Mouse (Mus musculus) liver, postnatal 0 days (tissue): ENCODE data around the gene Tsg101. TPM values are rescaled to one million over a fixed set of nuclear protein-coding genes. Genes with fewer than 3 reads are reported as not detected.

Experiments used
- ATAC-seq: fragments of 200-750 bp; cut with Nextera tagmentation; 2 replicates; pipeline ENCODE4 v1.8.0; 2017; ENCODE audit warnings: mild to moderate bottlenecking, moderate library complexity
- DNase-seq: peaks from one replicate; pipeline ENCODE4 v3.0.0-alpha.2; 2016
- H3K27ac ChIP-seq: fragments of 300-500 bp; sonication (generic); 2 replicates; pipeline ENCODE4 v1.5.1; 2014; ENCODE audit warnings: antibody characterized with exemption, moderate library complexity, mild to moderate bottlenecking, low read depth
- H3K27me3 ChIP-seq: fragments of 300-500 bp; sonication (generic); 2 replicates; pipeline ENCODE4 v1.6.1; 2014; ENCODE audit warnings: low read length, control low read depth, mixed read lengths; ENCODE audit not compliant: insufficient read depth
- H3K36me3 ChIP-seq: fragments of 300-500 bp; sonication (generic); replicated peaks from 2 replicates; pipeline ENCODE4 v1.6.1; 2014; ENCODE audit warnings: mild to moderate bottlenecking, control low read depth, low read length, moderate library complexity, mixed read lengths; ENCODE audit not compliant: insufficient read depth
- H3K4me1 ChIP-seq: fragments of 300-500 bp; sonication (generic); 2 replicates; pipeline ENCODE4 v1.6.1; 2014; ENCODE audit warnings: antibody characterized with exemption, mild to moderate bottlenecking, control low read depth; ENCODE audit not compliant: insufficient read depth
- H3K4me2 ChIP-seq: fragments of 300-500 bp; sonication (generic); 2 replicates; pipeline ENCODE4 v1.6.1; 2014; ENCODE audit warnings: low read depth, mild to moderate bottlenecking, low read length, moderate library complexity, mixed read lengths
- H3K4me3 ChIP-seq: fragments of 300-500 bp; sonication (generic); 2 replicates; pipeline ENCODE4 v1.5.1; 2014; ENCODE audit warnings: low read depth, low read length
- H3K9ac ChIP-seq: fragments of 300-500 bp; sonication (generic); replicated peaks from 2 replicates; pipeline ENCODE4 v1.6.1; 2014; ENCODE audit warnings: mild to moderate bottlenecking, moderate library complexity
- H3K9me3 ChIP-seq: fragments of 300-500 bp; sonication (generic); 2 replicates; pipeline ENCODE4 v1.6.1; 2016; ENCODE audit warnings: mild to moderate bottlenecking, control low read depth, low read length, mixed read lengths
- CTCF ChIP-seq: sonication (generic); IDR thresholded peaks from 2 replicates; pipeline ENCODE4 v1.5.1; 2016; ENCODE audit warnings: antibody characterized with exemption, low read depth
- EP300 ChIP-seq: IDR thresholded peaks from 2 replicates; pipeline ENCODE4 v1.6.1; 2016; ENCODE audit warnings: antibody characterized with exemption, low read depth, mild to moderate bottlenecking
- WGBS: fragments of 180-500 bp; shearing (Covaris S2); extraction: QIAGEN DNeasy Blood & Tissue Kit; methylation state at CpG from one replicate; pipeline ENCODE4 v1.1.7; 2014; ENCODE audit not compliant: insufficient replicate concordance; 5-methylcytosine and 5-hydroxymethylcytosine counted together
- polyA plus RNA-seq: library from polyadenylated mRNA; unstranded; fragments of >200 nt; fragmentation: Nextera tagmentation; extraction: Ambion mirVana; gene quantifications from 2 replicates; pipeline ENCODE4 v1.2.1, GENCODE M21; 2015

The Tsg101 gene
- polyA plus RNA-seq, 1 experiment from 2014 or later: 61.2 TPM

- Histone ChIP-seq H3K4me1 (peaks cover 10% of the 10 kb centered on the region), H3K27me3 (no peaks in the 10 kb centered on the region), H3K4me2 (peak overlapping the region; percentile 36; the same call in 1 of the 2 replicates), H3K9ac (no peak overlapping the region), H3K36me3 (peaks cover 59% of the 10 kb centered on the region), H3K9me3 (no peaks in the 10 kb centered on the region), H3K27ac (0 out of 2 replicates have a peak overlapping the region, but pooled peaks have one; percentile 23), H3K4me3 (no peak overlapping the region)
- DNase-seq (no peak), ATAC-seq (no peak)
- TF ChIP-seq CTCF (no peak), EP300 (no peak)
- 71% methylated on average over 5 of the region's 5 CpGs for WGBS
These were observed 70.5 kb downstream of the Tsg101 start for GRCm38 (mm10) chr7:46849287-46849686.

DNA sequence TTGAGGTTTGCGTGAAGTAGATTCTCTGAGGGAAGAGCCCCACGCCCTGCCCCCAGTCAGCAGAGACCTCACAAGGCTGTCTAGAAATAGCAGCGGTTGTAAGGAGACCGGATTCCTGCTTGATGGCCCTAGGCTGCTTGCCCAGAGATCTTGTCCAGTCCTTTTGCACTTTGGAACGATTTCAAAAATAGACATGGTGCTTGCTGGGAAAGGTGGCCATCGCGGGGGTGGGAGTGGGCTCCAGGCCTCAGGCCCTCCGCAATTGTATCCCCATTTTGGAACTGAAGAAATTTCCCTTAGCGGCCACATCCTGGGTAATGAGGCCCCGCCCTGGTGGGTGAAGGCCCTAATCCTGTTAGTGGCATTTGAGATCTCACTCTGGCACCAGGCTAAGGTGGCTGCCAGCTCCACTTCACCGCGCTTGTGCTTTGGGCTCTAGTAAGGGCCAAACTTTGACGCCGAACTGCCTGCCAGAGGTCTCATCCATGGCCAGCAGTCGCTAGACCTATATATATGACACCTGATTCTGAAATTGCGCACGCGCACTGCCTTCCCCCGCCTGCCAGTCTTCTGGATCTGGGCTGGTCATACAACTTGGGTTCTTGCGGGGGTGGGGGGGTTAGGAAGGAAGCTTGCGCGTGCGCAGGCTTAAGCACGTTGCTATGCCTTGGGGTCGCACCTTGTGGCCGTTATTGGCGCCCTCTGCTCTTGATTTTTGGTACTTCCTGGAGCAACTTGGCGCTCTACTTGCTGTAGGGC lies 73.1 kb downstream of the Tsg101 start:
- peak; percentile 18 for ATAC-seq

DNA sequence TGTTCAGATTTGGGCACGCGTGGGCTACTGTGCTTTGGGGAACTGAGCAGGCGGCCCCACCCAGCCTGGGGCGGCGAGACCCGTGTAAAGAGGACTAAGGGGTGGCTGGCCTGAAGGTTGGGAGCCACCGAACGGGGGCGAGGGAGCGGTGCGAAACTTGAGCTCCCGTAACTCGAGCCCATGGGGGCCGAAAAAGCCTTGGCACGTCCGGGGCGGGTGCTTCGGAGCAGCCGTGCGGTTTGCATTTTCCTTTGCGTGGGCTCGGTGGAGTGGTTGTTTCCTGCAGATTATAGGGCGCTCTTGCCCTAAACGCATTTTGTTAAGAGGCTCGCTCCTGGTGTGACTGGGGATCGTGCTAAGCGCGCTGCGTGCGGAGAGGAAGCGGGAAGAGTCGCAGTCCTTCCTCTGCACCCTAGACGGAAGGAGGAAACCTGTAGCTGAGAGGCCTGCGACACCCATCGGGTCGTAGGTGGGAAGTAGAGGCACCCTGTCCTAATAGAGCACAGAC lies 73.7 kb downstream of the Tsg101 start:
- peak overlapping the region; percentile 76 for H3K4me2 ChIP-seq
- peak overlapping the region; percentile 74 for H3K9ac ChIP-seq
- 0% methylated on average over 36 of the region's 36 CpGs for WGBS
- DNase-seq (no peak), ATAC-seq (peak; percentile 3)
- H3K27ac ChIP-seq: peak overlapping the region; percentile 85
- peaks cover 29% of the 10 kb centered on the region for H3K4me1 ChIP-seq
- no peaks in the 10 kb centered on the region for H3K27me3 ChIP-seq
- TF ChIP-seq EP300 (0 out of 2 replicates have a peak, but pooled peaks have one; percentile 7), CTCF (no peak)
- no peaks in the 10 kb centered on the region for H3K9me3 ChIP-seq
- peak overlapping the region; percentile 64 for H3K4me3 ChIP-seq
- H3K36me3 ChIP-seq: peaks cover 28% of the 10 kb centered on the region

More for the DNA sequence above, 73.1 kb downstream of the Tsg101 start:
- Histone ChIP-seq H3K27ac (peak overlapping the region; percentile 85), H3K4me3 (peak overlapping the region; percentile 64), H3K9ac (peak overlapping the region; percentile 74), H3K27me3 (no peaks in the 10 kb centered on the region), H3K4me1 (peaks cover 22% of the 10 kb centered on the region), H3K4me2 (peak overlapping the region; percentile 76), H3K9me3 (no peaks in the 10 kb centered on the region), H3K36me3 (peaks cover 34% of the 10 kb centered on the region)
- under 1% methylated on average over 28 of the region's 28 CpGs for WGBS
- TF ChIP-seq EP300 (no peak), CTCF (peak; percentile 54)
- DNase-seq: peak; percentile 77

DNA sequence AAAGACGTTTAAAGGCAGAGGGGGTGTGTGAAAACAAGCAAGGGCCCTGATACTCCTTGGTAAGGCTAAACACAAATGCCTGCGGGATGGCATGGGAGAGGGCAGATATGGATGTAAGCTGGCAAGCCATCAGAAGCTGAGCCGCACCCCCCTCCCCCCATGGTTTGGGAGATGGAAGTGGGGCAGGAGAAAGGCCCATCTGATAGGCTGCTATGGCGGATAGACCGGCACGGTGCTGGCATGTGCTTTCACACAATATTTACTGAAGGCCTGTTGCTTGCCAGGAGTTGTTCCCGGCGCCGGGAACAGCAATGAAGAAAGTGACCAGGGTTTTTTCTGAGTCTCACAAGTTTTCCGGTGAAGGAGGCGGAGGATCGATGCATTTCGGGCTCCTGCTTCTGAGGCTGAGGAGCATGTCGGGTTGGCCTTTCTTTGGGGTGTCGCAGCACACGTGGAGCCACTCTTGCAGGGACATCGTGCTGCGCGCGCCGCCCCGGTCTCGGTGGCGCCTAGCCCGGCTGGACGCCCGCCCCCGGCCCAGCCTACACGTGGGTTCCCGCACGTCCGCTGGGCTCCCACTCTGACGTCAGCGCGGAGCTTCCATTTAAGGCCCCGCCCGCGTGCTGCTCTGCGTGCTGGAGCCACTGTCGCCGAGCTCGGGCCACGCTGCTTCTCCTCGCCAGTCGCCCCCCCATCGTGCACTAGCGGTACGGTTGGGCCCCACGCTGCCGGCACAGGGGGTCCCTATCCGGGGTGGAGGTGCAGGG lies 74.4 kb downstream of the Tsg101 start:
- TF ChIP-seq CTCF: no peak
- no peak for TF ChIP-seq EP300
- Histone ChIP-seq H3K4me3 (peak overlapping the region; percentile 64), H3K4me2 (peak overlapping the region; percentile 76), H3K9ac (peak overlapping the region; percentile 74), H3K4me1 (peaks cover 35% of the 10 kb centered on the region), H3K27ac (peak overlapping the region; percentile 85), H3K27me3 (no peaks in the 10 kb centered on the region), H3K9me3 (no peaks in the 10 kb centered on the region), H3K36me3 (peaks cover 22% of the 10 kb centered on the region)
- ATAC-seq (peak; percentile 88), DNase-seq (peak; percentile 93)
- under 1% methylated on average over 41 of the region's 51 CpGs for WGBS

DNA sequence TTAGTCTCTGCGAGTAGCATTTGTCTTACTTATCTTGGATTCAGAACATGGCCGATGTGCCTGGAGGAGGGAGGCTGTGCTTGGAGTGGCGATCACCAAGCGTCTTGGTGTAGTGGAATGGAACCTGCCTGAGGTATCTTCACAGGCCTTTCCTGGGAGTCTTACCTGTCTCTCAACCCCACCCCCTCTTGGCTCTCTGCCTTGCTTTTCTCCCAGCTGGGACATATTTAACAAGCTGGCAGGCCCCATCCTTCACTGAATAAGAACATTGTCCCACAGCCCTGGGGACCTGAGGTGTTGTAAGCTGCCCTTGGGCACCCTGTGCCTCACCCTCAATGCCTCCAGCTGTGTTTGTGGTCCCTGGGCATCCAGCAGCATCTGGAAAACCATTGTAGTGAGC lies 76.2 kb downstream of the Tsg101 start:
- no peak for ATAC-seq

GRCm38 (mm10) chr7:46842278-46842677 lies 77.5 kb downstream of the Tsg101 start:
- Histone ChIP-seq H3K4me3 (no peak overlapping the region), H3K27me3 (no peaks in the 10 kb centered on the region), H3K4me2 (no peak overlapping the region), H3K4me1 (peaks cover 58% of the 10 kb centered on the region), H3K36me3 (no peaks in the 10 kb centered on the region), H3K9me3 (no peaks in the 10 kb centered on the region), H3K27ac (no peak overlapping the region), H3K9ac (no peak overlapping the region)
- TF ChIP-seq CTCF: no peak
- no peak for TF ChIP-seq EP300
- 50% methylated on average over 5 of the region's 5 CpGs for WGBS
- ATAC-seq (no peak), DNase-seq (no peak)

More for the DNA sequence above, 76.2 kb downstream of the Tsg101 start:
- no peaks in the 10 kb centered on the region for H3K9me3 ChIP-seq
- DNase-seq: no peak
- H3K36me3 ChIP-seq: peaks cover 5% of the 10 kb centered on the region
- H3K4me1 ChIP-seq: peaks cover 53% of the 10 kb centered on the region
- no peak overlapping the region for H3K9ac ChIP-seq
- no peak overlapping the region for H3K4me3 ChIP-seq
- no peak overlapping the region for H3K4me2 ChIP-seq
- TF ChIP-seq EP300: no peak
- TF ChIP-seq CTCF: no peak
- no peak overlapping the region for H3K27ac ChIP-seq
- WGBS: 88% methylated on average over 4 of the region's 4 CpGs
- no peaks in the 10 kb centered on the region for H3K27me3 ChIP-seq
